Mouse (Mus musculus) heart, embryonic 16.5 days (tissue): ENCODE data around the gene Bsg. TPM values are rescaled to one million over a fixed set of nuclear protein-coding genes. Genes with fewer than 3 reads are reported as not detected.

ENCODE experiments used
- ATAC-seq: fragments of 200-750 bp; cut with Nextera tagmentation; replicated peaks from 2 replicates; pipeline ENCODE4 v1.8.0; 2017; ENCODE audit warnings: moderate number of reproducible peaks; ENCODE audit not compliant: insufficient read depth, low FRiP score; ENCODE audit errors: extremely low read depth
- H3K27ac ChIP-seq: fragments of 300-500 bp; sonication (generic); 2 replicates; pipeline ENCODE4 v1.5.1; 2014; ENCODE audit warnings: mild to moderate bottlenecking, low read length, control low read depth, moderate library complexity
- H3K27me3 ChIP-seq: fragments of 300-500 bp; sonication (generic); 2 replicates; pipeline ENCODE4 v1.6.1; 2014; ENCODE audit warnings: low read length, mixed read lengths; ENCODE audit not compliant: control insufficient read depth, insufficient read depth
- H3K36me3 ChIP-seq: fragments of 300-500 bp; sonication (generic); 2 replicates; pipeline ENCODE4 v1.6.1; 2014; ENCODE audit not compliant: control insufficient read depth, insufficient read depth
- H3K4me1 ChIP-seq: fragments of 300-500 bp; sonication (generic); 2 replicates; pipeline ENCODE4 v1.6.1; 2014; ENCODE audit warnings: low read length, mixed read lengths; ENCODE audit not compliant: control insufficient read depth, insufficient read depth
- H3K4me2 ChIP-seq: fragments of 300-500 bp; sonication (generic); 2 replicates; pipeline ENCODE4 v1.6.1; 2014; ENCODE audit warnings: low read depth, mild to moderate bottlenecking, control low read depth, low read length
- H3K4me3 ChIP-seq: fragments of 300-500 bp; sonication (generic); 2 replicates; pipeline ENCODE4 v1.5.1; 2014; ENCODE audit warnings: mild to moderate bottlenecking, control low read depth, low read length
- H3K9ac ChIP-seq: fragments of 300-500 bp; sonication (generic); 2 replicates; pipeline ENCODE4 v1.6.1; 2014; ENCODE audit warnings: low read length, control low read depth
- H3K9me3 ChIP-seq: fragments of 300-500 bp; sonication (generic); replicated peaks from 2 replicates; pipeline ENCODE4 v1.6.1; 2016; ENCODE audit warnings: low read length; ENCODE audit not compliant: control insufficient read depth
- WGBS: fragments of 180-500 bp; shearing (Covaris S2); extraction: QIAGEN DNeasy Blood & Tissue Kit; methylation state at CpG from one replicate; pipeline ENCODE4 v1.1.7; 2014; 5-methylcytosine and 5-hydroxymethylcytosine counted together
- polyA plus RNA-seq: library from polyadenylated mRNA; unstranded; fragments of >200 nt; fragmentation: Nextera tagmentation; extraction: Ambion mirVana; gene quantifications from 2 replicates; pipeline ENCODE4 v1.2.1, GENCODE M21; 2015

Gene Bsg
- polyA plus RNA-seq, 1 experiment from 2014 or later, result 1,046 TPM

GRCm38 (mm10) chr10:79716254-79716987 lies 12.1 kb downstream of the Bsg start, which contains the start of gene Hcn2:
Hcn2 (plus strand) TSS chr10:79716634.
- Histone ChIP-seq H3K4me1 (peaks cover 11% of the 10 kb centered on the region), H3K36me3 (peaks cover 5% of the 10 kb centered on the region; the same call in 1 of the 2 replicates), H3K27ac (no peak within 1 kb of the TSS), H3K27me3 (peaks cover 44% of the 10 kb centered on the region), H3K9ac (peak within 1 kb of the TSS; percentile 37; the same call in 1 of the 2 replicates), H3K9me3 (no peaks in the 10 kb centered on the region), H3K4me2 (peak within 1 kb of the TSS; percentile 82), H3K4me3 (peak within 1 kb of the TSS; percentile 62)
- 2% methylated on average over 66 of the region's 91 CpGs for WGBS
- no peak for ATAC-seq

DNA sequence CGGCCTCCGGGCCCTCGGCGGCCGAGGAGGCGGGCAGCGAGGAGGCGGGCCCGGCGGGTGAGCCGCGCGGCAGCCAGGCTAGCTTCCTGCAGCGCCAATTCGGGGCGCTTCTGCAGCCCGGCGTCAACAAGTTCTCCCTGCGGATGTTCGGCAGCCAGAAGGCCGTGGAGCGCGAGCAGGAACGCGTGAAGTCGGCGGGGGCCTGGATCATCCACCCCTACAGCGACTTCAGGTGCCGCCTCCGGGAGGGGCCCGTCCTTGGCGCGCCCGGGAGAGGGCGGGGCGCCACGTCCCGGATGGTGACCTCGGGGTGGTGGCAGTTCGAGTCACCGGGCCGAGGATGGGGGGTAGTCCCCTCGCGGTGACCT lies 12.7 kb downstream of the Bsg start:
- ATAC-seq, result no peak
- H3K27ac ChIP-seq, result no peak overlapping the region
- WGBS, result under 1% methylated on average over 44 of the region's 44 CpGs
- peak overlapping the region; percentile 62 for H3K4me3 ChIP-seq
- H3K27me3 ChIP-seq, result peaks cover 44% of the 10 kb centered on the region
- peak overlapping the region; percentile 82 for H3K4me2 ChIP-seq
- peaks cover 11% of the 10 kb centered on the region for H3K4me1 ChIP-seq
- H3K36me3 ChIP-seq, result no peaks in the 10 kb centered on the region; the same call in 1 of the 2 replicates
- peak overlapping the region; percentile 37; the same call in 1 of the 2 replicates for H3K9ac ChIP-seq
- H3K9me3 ChIP-seq, result no peaks in the 10 kb centered on the region

DNA sequence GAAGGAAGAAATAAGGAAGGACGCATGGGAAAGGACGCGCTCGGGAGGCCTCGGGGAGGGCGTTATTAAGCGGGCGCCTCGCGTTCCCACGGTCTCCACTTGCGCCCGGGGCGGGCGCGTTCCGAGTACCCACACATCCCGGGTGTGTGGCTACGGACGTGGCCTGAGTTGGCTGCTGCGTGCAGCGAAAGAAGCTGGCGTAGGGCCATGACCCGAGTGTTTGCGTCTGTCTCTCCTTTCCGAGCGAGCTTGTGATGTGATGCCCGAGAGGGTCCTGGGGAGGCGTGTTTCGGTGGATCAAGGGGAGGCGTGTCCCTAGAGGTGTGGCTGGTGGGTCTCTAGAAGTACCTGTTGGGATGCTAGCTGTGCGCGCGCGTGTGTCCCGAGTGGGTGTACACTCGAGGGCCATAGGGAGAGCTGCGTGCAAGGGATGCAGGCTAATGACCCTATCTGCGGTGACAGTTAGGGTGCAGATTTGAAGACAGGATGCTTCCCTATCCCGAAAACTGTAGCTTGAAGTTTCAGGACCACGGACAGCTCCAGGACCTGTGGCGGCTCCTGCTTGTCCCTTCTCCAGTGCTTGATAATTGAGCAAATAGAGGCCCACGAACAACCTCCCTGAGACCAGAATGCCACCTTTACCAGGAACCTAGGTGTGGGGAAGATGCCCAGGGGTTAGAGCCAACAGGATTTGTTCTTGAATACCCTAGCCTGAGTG lies 13.5 kb downstream of the Bsg start:
- Histone ChIP-seq H3K9me3 (no peaks in the 10 kb centered on the region), H3K36me3 (no peaks in the 10 kb centered on the region), H3K4me1 (peaks cover 8% of the 10 kb centered on the region), H3K27ac (no peak overlapping the region), H3K27me3 (peaks cover 44% of the 10 kb centered on the region), H3K4me3 (peak overlapping the region; percentile 62; the same call in 1 of the 2 replicates), H3K4me2 (peak overlapping the region; percentile 82), H3K9ac (no peak overlapping the region)
- no peak for ATAC-seq
- 4% methylated on average over 42 of the region's 43 CpGs for WGBS

DNA sequence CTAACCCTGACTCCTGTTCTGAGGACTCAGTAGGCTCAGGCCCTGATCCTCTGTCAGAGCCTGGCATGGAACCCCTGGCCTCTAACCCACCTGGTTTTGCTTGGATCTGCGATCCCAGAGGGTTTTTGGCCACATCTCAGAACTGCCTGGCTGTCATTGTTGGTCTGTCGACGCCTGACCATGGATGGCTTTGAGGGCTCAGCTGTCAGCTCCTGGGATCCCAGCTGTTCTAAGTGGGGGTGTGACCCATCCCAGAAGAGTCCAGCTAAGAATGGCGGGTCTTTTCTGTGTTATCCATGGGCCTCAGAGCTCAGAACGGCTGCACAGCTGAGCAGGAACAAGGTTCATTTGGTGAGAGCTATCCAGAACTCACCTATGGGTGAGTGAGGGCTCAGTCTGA lies 16.8 kb downstream of the Bsg start:
- no peak for ATAC-seq
- Histone ChIP-seq H3K9ac (no peak overlapping the region), H3K4me2 (no peak overlapping the region), H3K27ac (no peak overlapping the region), H3K4me3 (no peak overlapping the region), H3K4me1 (peaks cover 11% of the 10 kb centered on the region), H3K9me3 (no peaks in the 10 kb centered on the region), H3K36me3 (no peaks in the 10 kb centered on the region), H3K27me3 (peaks cover 27% of the 10 kb centered on the region)
- WGBS, result 47% methylated on average over 5 of the region's 5 CpGs

DNA sequence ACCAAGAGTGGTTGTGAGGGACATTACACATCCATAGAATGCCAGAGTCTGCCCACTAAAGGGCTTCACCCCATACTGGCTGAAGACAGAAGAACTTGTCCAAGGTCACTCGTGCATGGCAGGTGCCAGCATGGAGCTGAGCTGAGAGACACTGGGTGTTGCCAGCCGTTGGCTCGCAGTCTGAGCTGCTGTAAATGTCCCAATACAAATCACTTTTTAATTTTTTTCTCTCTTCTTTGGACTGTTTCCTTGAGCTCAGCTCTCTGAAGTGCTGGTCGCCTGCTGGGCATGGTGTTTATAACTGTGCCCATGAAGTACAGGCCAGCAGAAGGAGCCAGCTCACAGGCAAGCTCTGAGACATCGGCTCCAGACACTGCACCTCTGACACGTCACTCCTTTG lies 18.8 kb downstream of the Bsg start:
- no peak overlapping the region for H3K4me2 ChIP-seq
- no peaks in the 10 kb centered on the region for H3K36me3 ChIP-seq
- 68% methylated on average over 6 of the region's 6 CpGs for WGBS
- no peaks in the 10 kb centered on the region for H3K9me3 ChIP-seq
- H3K27ac ChIP-seq, result no peak overlapping the region
- no peak overlapping the region for H3K4me3 ChIP-seq
- peaks cover 8% of the 10 kb centered on the region for H3K27me3 ChIP-seq
- no peak overlapping the region for H3K9ac ChIP-seq
- no peak for ATAC-seq
- H3K4me1 ChIP-seq, result peaks cover 3% of the 10 kb centered on the region; the same call in 1 of the 2 replicates

DNA sequence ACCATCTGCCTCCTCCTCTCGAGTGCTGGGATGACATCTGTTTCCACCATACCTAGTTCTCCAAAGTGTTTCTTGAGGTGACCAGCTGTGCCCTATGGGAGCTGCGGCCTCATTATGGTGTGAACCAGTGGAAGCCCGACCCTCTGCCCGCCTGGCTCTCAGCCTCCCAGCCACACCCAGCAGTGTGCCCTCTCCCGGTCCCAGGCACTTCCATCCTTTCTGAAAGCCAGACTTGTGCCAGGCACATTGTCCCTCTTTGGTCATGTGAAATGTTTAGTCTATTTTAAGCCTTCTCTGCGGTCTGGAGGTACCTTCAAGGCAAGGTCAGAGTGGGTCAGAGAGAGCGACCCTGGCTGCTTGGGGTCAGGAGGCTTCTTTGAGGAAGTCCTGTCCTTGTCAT lies 19.4 kb downstream of the Bsg start:
- H3K4me1 ChIP-seq, result peaks cover 3% of the 10 kb centered on the region; the same call in 1 of the 2 replicates
- H3K27me3 ChIP-seq, result peaks cover 2% of the 10 kb centered on the region; the same call in 1 of the 2 replicates
- WGBS, result 51% methylated on average over 7 of the region's 7 CpGs
- no peak overlapping the region for H3K4me2 ChIP-seq
- H3K4me3 ChIP-seq, result no peak overlapping the region
- no peak overlapping the region for H3K9ac ChIP-seq
- no peak; the same call in 1 of the 2 replicates for ATAC-seq
- no peaks in the 10 kb centered on the region for H3K36me3 ChIP-seq
- no peak overlapping the region for H3K27ac ChIP-seq
- no peaks in the 10 kb centered on the region for H3K9me3 ChIP-seq

DNA sequence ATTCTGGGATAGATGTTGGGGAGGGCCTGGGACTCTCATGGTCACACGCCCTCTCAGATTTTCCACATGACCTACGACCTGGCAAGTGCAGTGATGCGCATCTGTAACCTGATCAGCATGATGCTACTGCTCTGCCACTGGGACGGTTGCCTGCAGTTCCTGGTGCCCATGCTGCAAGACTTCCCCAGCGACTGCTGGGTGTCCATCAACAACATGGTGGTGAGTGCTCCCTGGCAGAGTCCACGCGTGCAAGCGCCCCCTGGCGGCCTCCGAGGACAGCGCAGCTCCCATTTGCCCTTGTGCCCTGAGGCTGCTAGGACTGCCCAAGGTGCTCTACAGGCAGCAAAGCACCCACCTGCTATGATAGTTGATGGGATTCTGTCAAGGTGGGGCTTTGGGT lies 21.8 kb downstream of the Bsg start:
- Histone ChIP-seq H3K4me3 (no peak overlapping the region), H3K4me2 (no peak overlapping the region), H3K36me3 (no peaks in the 10 kb centered on the region), H3K4me1 (peaks cover 5% of the 10 kb centered on the region), H3K9ac (no peak overlapping the region), H3K27ac (no peak overlapping the region), H3K9me3 (no peaks in the 10 kb centered on the region), H3K27me3 (no peaks in the 10 kb centered on the region)
- no peak for ATAC-seq
- 36% methylated on average over 11 of the region's 11 CpGs for WGBS

DNA sequence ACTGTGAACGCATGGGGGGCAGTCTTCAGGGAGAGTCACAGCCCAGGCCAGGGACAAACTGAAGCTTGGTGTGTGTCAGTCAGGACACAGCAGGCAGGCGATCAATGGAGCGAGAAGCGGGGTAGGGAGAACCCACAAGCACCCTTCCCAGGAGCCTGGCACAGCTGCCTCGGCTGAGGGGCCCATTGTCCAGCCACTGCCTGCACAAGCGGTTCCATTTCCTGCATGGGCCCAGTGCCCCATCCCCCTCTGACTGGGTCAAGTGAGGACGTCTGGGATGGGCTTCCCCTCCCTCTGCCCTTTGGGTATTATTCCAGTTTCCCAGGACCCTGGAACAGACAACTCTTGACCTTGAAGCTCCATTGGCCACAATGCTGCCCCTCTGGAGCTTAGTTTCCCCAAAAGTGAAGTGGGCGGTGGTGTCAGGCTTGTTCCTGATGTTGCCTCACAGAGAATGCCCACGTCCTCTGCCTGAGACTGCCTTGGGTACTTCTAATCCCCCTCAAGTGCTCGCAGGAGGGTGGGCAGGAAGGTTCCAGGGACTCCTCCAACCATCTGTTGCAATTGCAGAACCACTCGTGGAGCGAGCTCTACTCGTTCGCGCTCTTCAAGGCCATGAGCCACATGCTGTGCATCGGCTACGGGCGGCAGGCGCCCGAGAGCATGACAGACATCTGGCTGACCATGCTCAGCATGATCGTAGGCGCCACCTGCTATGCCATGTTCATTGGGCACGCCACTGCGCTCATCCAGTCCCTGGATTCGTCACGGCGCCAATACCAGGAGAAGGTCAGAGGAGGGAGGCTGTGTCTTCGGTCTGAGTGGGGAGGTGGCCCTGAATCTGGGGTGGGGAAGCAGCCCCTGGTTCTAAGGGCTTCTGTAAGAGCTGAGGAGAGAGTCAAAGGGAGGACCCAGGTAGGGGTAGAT lies 24.3 kb downstream of the Bsg start:
- ATAC-seq, result no peak
- Histone ChIP-seq H3K4me2 (no peak overlapping the region), H3K4me3 (no peak overlapping the region), H3K36me3 (no peaks in the 10 kb centered on the region), H3K27ac (no peak overlapping the region), H3K9me3 (no peaks in the 10 kb centered on the region), H3K27me3 (no peaks in the 10 kb centered on the region), H3K4me1 (peaks cover 3% of the 10 kb centered on the region; the same call in 1 of the 2 replicates), H3K9ac (no peak overlapping the region)
- WGBS, result 64% methylated on average over 28 of the region's 28 CpGs
